Mouse (Mus musculus) lung, embryonic 16.5 days (tissue): ENCODE data around the gene Adam11. TPM values are rescaled to one million over a fixed set of nuclear protein-coding genes. Genes with fewer than 3 reads are reported as not detected.
"Not testable (repeated sequence)": the region's sequence is repeated elsewhere in the genome, so short reads cannot be mapped to it uniquely, and the experiment has no call there.

Experiments
- ATAC-seq: fragments of 200-750 bp; cut with Nextera tagmentation; 2 replicates; pipeline ENCODE4 v1.8.0; 2017; ENCODE audit warnings: low read depth, mild to moderate bottlenecking, moderate library complexity
- H3K27ac ChIP-seq: fragments of 300-500 bp; sonication (generic); 2 replicates; pipeline ENCODE4 v1.5.1; 2014; ENCODE audit warnings: mild to moderate bottlenecking, control low read depth, low read length
- H3K27me3 ChIP-seq: fragments of 300-500 bp; sonication (generic); 2 replicates; pipeline ENCODE4 v1.6.1; 2014; ENCODE audit warnings: low read depth, low read length, mixed read lengths; ENCODE audit not compliant: control insufficient read depth, insufficient read depth
- H3K36me3 ChIP-seq: fragments of 300-500 bp; sonication (generic); 2 replicates; pipeline ENCODE4 v1.6.1; 2014; ENCODE audit warnings: low read length; ENCODE audit not compliant: control insufficient read depth, insufficient read depth
- H3K4me1 ChIP-seq: fragments of 300-500 bp; sonication (generic); replicated peaks from 2 replicates; pipeline ENCODE4 v1.6.1; 2014; ENCODE audit warnings: low read length, mixed read lengths; ENCODE audit not compliant: control insufficient read depth, insufficient read depth
- H3K4me2 ChIP-seq: fragments of 300-500 bp; sonication (generic); 2 replicates; pipeline ENCODE4 v1.6.1; 2014; ENCODE audit warnings: low read depth, low read length, control low read depth
- H3K4me3 ChIP-seq: fragments of 300-500 bp; sonication (generic); 2 replicates; pipeline ENCODE4 v1.5.1; 2014; ENCODE audit warnings: mild to moderate bottlenecking, low read length, control low read depth
- H3K9ac ChIP-seq: fragments of 300-500 bp; sonication (generic); 2 replicates; pipeline ENCODE4 v1.6.1; 2014; ENCODE audit warnings: low read length, control low read depth
- H3K9me3 ChIP-seq: fragments of 300-500 bp; sonication (generic); 2 replicates; pipeline ENCODE4 v1.6.1; 2016; ENCODE audit warnings: low read length; ENCODE audit not compliant: control insufficient read depth
- WGBS: fragments of 180-500 bp; shearing (Covaris S2); extraction: QIAGEN DNeasy Blood & Tissue Kit; methylation state at CpG from one replicate; pipeline ENCODE4 v1.1.7; 2014; 5-methylcytosine and 5-hydroxymethylcytosine counted together
- polyA plus RNA-seq: library from polyadenylated mRNA; unstranded; fragments of >200 nt; fragmentation: Nextera tagmentation; extraction: Ambion mirVana; gene quantifications from 2 replicates; pipeline ENCODE4 v1.2.1, GENCODE M21; 2015

Adam11 gene
- polyA plus RNA-seq = 5.0 and 5.1 TPM in 2 replicates

GRCm38 (mm10) chr11:102761309-102762210, at the start of gene Adam11:
TSS of gene Adam11 (plus strand) at chr11:102761439.
- H3K27me3 ChIP-seq = peaks cover 21% of the 10 kb centered on the region
- H3K27ac ChIP-seq = no peak within 1 kb of the TSS
- peak within 1 kb of the TSS; percentile 60 for H3K4me3 ChIP-seq
- H3K4me1 ChIP-seq = peaks cover 8% of the 10 kb centered on the region
- H3K9ac ChIP-seq = peak within 1 kb of the TSS; percentile 69
- peak within 1 kb of the TSS; percentile 100 for H3K4me2 ChIP-seq
- H3K9me3 ChIP-seq = no peaks in the 10 kb centered on the region
- peak; percentile 39; the same call in 1 of the 2 replicates for ATAC-seq
- no peaks in the 10 kb centered on the region for H3K36me3 ChIP-seq
- WGBS = under 1% methylated on average over 55 of the region's 76 CpGs

- Histone ChIP-seq H3K9ac (no peak overlapping the region), H3K27me3 (no peaks in the 10 kb centered on the region), H3K27ac (no peak overlapping the region), H3K4me2 (no peak overlapping the region), H3K4me3 (no peak overlapping the region), H3K36me3 (no peaks in the 10 kb centered on the region), H3K9me3 (0 out of 2 replicates have a peak, but pooled peaks cover under 1% of the 10 kb centered on the region), H3K4me1 (no peaks in the 10 kb centered on the region)
- ATAC-seq = no peak
- 82% methylated on average over 4 of the region's 4 CpGs for WGBS
These were observed 48.8 kb upstream of the Adam11 start for GRCm38 (mm10) chr11:102712411-102712810.

- not testable (repeated sequence) for H3K9me3 ChIP-seq, H3K36me3 ChIP-seq, H3K27me3 ChIP-seq, H3K4me3 ChIP-seq, H3K27ac ChIP-seq, H3K4me2 ChIP-seq, ATAC-seq, H3K4me1 ChIP-seq, H3K9ac ChIP-seq
- 88% methylated on average over 2 of the region's 2 CpGs for WGBS
These were observed 46.7 kb upstream of the Adam11 start for GRCm38 (mm10) chr11:102714578-102714977.

- Histone ChIP-seq H3K27ac (no peak overlapping the region), H3K4me1 (no peaks in the 10 kb centered on the region), H3K27me3 (no peaks in the 10 kb centered on the region), H3K4me2 (no peak overlapping the region), H3K9ac (no peak overlapping the region), H3K4me3 (no peak overlapping the region), H3K9me3 (0 out of 2 replicates have a peak, but pooled peaks cover 4% of the 10 kb centered on the region), H3K36me3 (no peaks in the 10 kb centered on the region)
- WGBS = 73% methylated on average over 7 of the region's 7 CpGs
- no peak for ATAC-seq
These were observed 45.1 kb upstream of the Adam11 start for GRCm38 (mm10) chr11:102716135-102716534.

- no peak overlapping the region for H3K4me2 ChIP-seq
- 30% methylated on average over 3 of the region's 3 CpGs for WGBS
- H3K4me1 ChIP-seq = no peaks in the 10 kb centered on the region
- no peak overlapping the region for H3K9ac ChIP-seq
- no peaks in the 10 kb centered on the region for H3K36me3 ChIP-seq
- no peak overlapping the region for H3K4me3 ChIP-seq
- no peaks in the 10 kb centered on the region for H3K27me3 ChIP-seq
- H3K9me3 ChIP-seq = no peaks in the 10 kb centered on the region
- ATAC-seq = no peak
- H3K27ac ChIP-seq = no peak overlapping the region
These were observed 35.7 kb upstream of the Adam11 start for GRCm38 (mm10) chr11:102725574-102725973.

- Histone ChIP-seq H3K9me3 (no peaks in the 10 kb centered on the region), H3K4me1 (no peaks in the 10 kb centered on the region), H3K36me3 (no peaks in the 10 kb centered on the region), H3K4me3 (no peak overlapping the region), H3K4me2 (no peak overlapping the region), H3K9ac (no peak overlapping the region), H3K27me3 (no peaks in the 10 kb centered on the region), H3K27ac (no peak overlapping the region)
- WGBS = 29% methylated on average over 7 of the region's 7 CpGs
- 0 out of 2 replicates have a peak, but pooled peaks have one; percentile 10 for ATAC-seq
These were observed 32.6 kb upstream of the Adam11 start for GRCm38 (mm10) chr11:102728614-102729013.

- no peak for ATAC-seq
These were observed 31.4 kb upstream of the Adam11 start for GRCm38 (mm10) chr11:102729835-102730234.

GRCm38 (mm10) chr11:102731366-102731765, 29.9 kb upstream of the Adam11 start:
- no peak for ATAC-seq
- Histone ChIP-seq H3K9me3 (no peaks in the 10 kb centered on the region), H3K9ac (no peak overlapping the region), H3K36me3 (no peaks in the 10 kb centered on the region), H3K27ac (no peak overlapping the region), H3K4me2 (no peak overlapping the region), H3K27me3 (no peaks in the 10 kb centered on the region), H3K4me1 (no peaks in the 10 kb centered on the region), H3K4me3 (no peak overlapping the region)
- 68% methylated on average over 6 of the region's 6 CpGs for WGBS

More at GRCm38 (mm10) chr11:102729835-102730234, 31.4 kb upstream of the Adam11 start:
- Histone ChIP-seq H3K36me3 (no peaks in the 10 kb centered on the region), H3K27ac (no peak overlapping the region), H3K9ac (no peak overlapping the region), H3K27me3 (no peaks in the 10 kb centered on the region), H3K4me3 (no peak overlapping the region), H3K4me1 (no peaks in the 10 kb centered on the region), H3K4me2 (no peak overlapping the region), H3K9me3 (no peaks in the 10 kb centered on the region)
- WGBS = 62% methylated on average over 3 of the region's 3 CpGs

- no peak for ATAC-seq
- H3K4me1 ChIP-seq = no peaks in the 10 kb centered on the region
- H3K36me3 ChIP-seq = no peaks in the 10 kb centered on the region
- H3K4me3 ChIP-seq = no peak overlapping the region
- 55% methylated on average over 5 of the region's 5 CpGs for WGBS
- H3K27ac ChIP-seq = no peak overlapping the region
- no peak overlapping the region for H3K4me2 ChIP-seq
- H3K9ac ChIP-seq = no peak overlapping the region
- no peaks in the 10 kb centered on the region for H3K9me3 ChIP-seq
- H3K27me3 ChIP-seq = no peaks in the 10 kb centered on the region
These were observed 28.1 kb upstream of the Adam11 start for GRCm38 (mm10) chr11:102733146-102733545.
